Mouse (Mus musculus) CH12.LX (cell line): Measurements from ENCODE around the gene Atp6ap2.

Source experiments
- CTCF ChIP-seq, 2 experiments: IDR thresholded peaks in 1 of 2; conservative IDR thresholded peaks in 1 of 2; 2 replicates each; pipeline ENCODE4 v1.5.1; 2011 to 2012; ENCODE audit warnings: low read depth in 2 of 2, low read length in 2 of 2, improper control_type of control experiment in 1 of 2, inconsistent platforms in 1 of 2, mild to moderate bottlenecking in 1 of 2, moderate library complexity in 1 of 2
- ELF1 ChIP-seq: IDR thresholded peaks from 2 replicates; pipeline ENCODE4 v1.6.1; 2014; ENCODE audit warnings: low read depth, mild to moderate bottlenecking, inconsistent platforms, low read length, improper control_type of control experiment
- EP300 ChIP-seq: IDR thresholded peaks from 2 replicates; pipeline ENCODE4 v1.6.1; 2011; ENCODE audit warnings: low read length, improper control_type of control experiment
- ETS1 ChIP-seq: conservative IDR thresholded peaks from 2 replicates; pipeline ENCODE4 v1.6.1; 2012; ENCODE audit warnings: low read depth, mild to moderate bottlenecking, inconsistent platforms, low read length, improper control_type of control experiment, moderate library complexity
- MAFK ChIP-seq: IDR thresholded peaks from 2 replicates; pipeline ENCODE4 v1.6.1; 2011; ENCODE audit warnings: low read length, improper control_type of control experiment; ENCODE audit not compliant: insufficient replicate concordance
- MAX ChIP-seq: IDR thresholded peaks from 2 replicates; pipeline ENCODE4 v1.6.1; 2011; ENCODE audit warnings: low read length, improper control_type of control experiment
- NRF1 ChIP-seq: IDR thresholded peaks from 2 replicates; pipeline ENCODE4 v1.6.1; 2014; ENCODE audit warnings: low read depth, mild to moderate bottlenecking, inconsistent platforms, low read length, improper control_type of control experiment, moderate library complexity
- POLR2A ChIP-seq: IDR thresholded peaks from 2 replicates; pipeline ENCODE4 v1.6.1; 2011; ENCODE audit warnings: low read depth, mild to moderate bottlenecking, improper control_type of control experiment, low read length
- TBP ChIP-seq: conservative IDR thresholded peaks from 2 replicates; pipeline ENCODE4 v1.6.1; 2011; ENCODE audit warnings: low read depth, low read length, improper control_type of control experiment
- UBTF ChIP-seq: IDR thresholded peaks from 2 replicates; pipeline ENCODE4 v1.6.1; 2012; ENCODE audit warnings: low read depth, mild to moderate bottlenecking, inconsistent platforms, low read length, improper control_type of control experiment, moderate library complexity

DNA sequence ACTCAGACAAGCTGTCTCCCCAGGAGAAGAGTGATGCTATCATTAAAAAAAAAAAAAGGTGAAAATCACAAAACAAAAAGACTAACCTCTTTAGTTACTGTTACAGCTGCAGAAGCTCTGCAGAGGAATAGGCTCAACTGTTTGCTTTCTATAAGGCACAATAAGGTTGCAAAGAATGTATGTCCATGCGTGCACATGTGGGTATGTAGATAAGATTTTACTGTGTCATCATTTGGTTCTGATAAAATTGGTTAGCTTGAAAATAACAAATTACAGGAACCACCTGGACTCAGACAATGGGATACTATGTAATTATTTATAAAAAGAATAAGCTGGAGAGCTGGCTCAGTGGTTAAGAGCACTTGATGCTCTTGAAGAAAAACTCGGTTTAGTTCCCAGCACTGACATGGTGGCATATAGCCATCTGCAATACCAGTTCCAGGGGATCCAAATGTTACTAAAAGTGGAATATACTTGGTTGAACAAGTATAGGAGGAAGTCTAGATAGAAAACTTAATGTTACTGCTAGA, 9.2 kb upstream of the Atp6ap2 start:
- TF ChIP-seq CTCF (conservative IDR thresholded peaks at IDR 0.05 in 1 of 2, IDR thresholded peaks at IDR 0.05 in 1 of 2; ENCODE audit: low read depth in 2 of 2, low read length in 2 of 2) (no peak), ETS1 (no peak), POLR2A (no peak), TBP (no peak), NRF1 (no peak), ELF1 (no peak), MAFK (no peak), UBTF (no peak), EP300 (no peak), MAX (no peak)
